Mouse (Mus musculus): ENCODE measurements around the gene Prim2. TPM values are rescaled to one million over a fixed set of nuclear protein-coding genes. Genes with fewer than 3 reads are reported as not detected.

Gene Prim2
- polyA plus RNA-seq, 1 experiment from 2014 or later = 39.1 TPM

DNA sequence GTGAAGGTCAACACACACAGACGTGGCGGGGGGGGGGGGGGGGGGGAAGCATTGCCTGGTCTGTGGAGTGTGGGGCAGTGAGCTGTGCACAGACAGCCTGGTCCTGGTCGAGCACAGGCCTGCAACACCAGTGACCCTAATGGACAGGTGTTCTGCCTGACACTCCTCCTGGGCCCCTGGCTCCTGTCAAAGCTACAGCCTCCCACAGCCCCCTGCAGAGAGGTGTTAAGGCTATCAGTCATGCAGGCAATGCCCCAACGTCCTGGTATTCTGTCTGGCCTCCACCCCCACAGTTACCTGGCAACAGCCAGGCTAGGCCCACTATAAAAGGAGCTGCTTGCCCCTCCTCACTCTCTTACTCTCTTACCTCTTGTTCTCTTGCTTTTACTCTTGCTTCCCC lies 10.8 kb upstream of the Prim2 start:
- Histone ChIP-seq H3K27ac (no peak overlapping the region), H3K36me3 (no peaks in the 10 kb centered on the region), H3K4me3 (replicated peaks) (no peak overlapping the region), H3K4me2 (no peak overlapping the region), H3K9me3 (replicated peaks) (no peaks in the 10 kb centered on the region), H3K27me3 (no peaks in the 10 kb centered on the region), H3K9ac (no peak overlapping the region), H3K4me1 (no peaks in the 10 kb centered on the region)
- WGBS = 35% methylated on average over 3 of the region's 4 CpGs
- ATAC-seq (replicated peaks; ENCODE audit: low FRiP score) = peak; percentile 70

DNA sequence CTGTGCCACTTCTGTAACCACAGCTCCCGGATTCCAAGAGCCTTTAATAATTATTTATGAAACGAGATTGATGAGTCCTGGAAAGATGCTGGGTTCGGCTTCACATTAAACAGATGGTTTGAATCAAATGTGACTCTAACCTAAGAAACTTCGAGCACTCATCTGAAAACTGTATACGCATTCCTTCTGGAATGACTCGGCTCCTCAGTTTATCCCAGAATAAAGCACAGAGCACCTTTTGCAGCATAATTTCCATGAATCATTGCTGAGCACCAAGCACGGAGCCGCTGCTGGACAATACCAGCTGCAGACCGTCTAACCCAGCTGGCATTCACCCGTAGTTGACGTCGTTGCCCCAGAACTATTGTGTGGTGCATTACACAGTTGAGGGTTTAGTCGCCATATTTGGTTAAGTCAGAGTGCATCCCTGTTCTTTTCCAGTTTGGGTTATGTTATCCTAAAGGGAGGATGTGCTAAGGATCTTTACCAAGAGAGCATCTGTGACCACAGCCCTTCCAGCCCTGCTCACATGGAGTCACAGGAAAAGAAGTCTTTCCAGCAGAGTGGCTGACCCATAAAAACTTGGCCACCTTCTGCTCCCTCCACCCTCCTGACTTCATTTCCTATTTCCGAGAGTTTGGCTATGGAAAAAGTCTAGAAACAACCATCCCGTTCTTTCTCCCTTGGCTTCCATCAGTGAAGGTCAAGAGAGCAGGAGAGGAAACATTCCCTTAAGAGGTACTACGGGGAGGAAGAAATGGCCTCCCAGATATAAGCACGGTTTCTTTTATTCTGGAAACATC lies 3.8 kb upstream of the Prim2 start:
- Histone ChIP-seq H3K4me2 (no peak overlapping the region), H3K9ac (no peak overlapping the region), H3K9me3 (replicated peaks) (no peaks in the 10 kb centered on the region), H3K27ac (no peak overlapping the region), H3K27me3 (no peaks in the 10 kb centered on the region), H3K4me3 (replicated peaks) (no peak overlapping the region), H3K36me3 (no peaks in the 10 kb centered on the region), H3K4me1 (peaks cover 11% of the 10 kb centered on the region)
- WGBS = 64% methylated on average over 17 of the region's 17 CpGs
- ATAC-seq (replicated peaks; ENCODE audit: low FRiP score) = no peak

DNA sequence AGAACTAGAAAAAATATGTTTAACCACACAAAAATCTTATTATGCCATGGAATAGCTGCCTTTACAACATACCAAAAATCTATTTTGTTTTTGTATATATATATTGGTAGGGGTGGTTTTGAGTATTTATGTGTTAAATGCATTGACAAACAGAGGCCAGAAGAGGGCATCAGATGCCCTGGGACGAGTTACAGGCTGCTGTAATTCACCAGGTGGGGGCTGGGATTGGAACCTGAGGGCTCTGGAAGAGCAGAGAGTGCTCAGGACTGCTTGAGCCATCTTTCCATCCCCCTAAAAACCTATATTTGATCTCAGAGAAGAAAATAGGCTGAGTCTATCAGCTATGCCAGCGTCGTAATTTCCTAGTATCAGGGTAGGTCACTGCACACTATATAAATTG lies 2.9 kb upstream of the Prim2 start:
- Histone ChIP-seq H3K36me3 (no peaks in the 10 kb centered on the region), H3K27ac (no peak overlapping the region), H3K9ac (no peak overlapping the region), H3K27me3 (no peaks in the 10 kb centered on the region), H3K4me1 (peaks cover 11% of the 10 kb centered on the region), H3K4me3 (replicated peaks) (no peak overlapping the region), H3K4me2 (no peak overlapping the region), H3K9me3 (replicated peaks) (no peaks in the 10 kb centered on the region)
- ATAC-seq (replicated peaks; ENCODE audit: low FRiP score) = no peak
- 22% methylated on average over 3 of the region's 3 CpGs for WGBS

DNA sequence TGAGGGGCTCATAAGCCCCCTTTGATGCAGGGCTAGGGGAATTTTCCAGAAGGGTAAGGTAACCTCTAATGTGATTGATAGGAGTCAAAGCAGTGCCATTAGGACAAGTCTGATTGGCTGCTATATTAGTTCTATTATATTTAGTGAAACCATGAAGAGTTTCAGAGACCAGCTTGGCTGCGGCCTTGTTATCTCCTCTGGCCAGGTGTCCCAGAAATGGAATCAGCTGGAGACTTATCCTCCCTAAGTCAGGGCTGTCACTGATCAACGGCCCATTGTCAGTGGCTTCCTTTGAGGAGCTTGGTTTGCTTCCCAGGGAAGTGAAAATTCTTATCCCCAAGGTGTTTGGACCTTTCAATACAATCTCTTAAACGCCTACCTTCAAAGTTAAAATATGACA lies 2.5 kb upstream of the Prim2 start:
- WGBS = 68% methylated on average over 3 of the region's 3 CpGs

DNA sequence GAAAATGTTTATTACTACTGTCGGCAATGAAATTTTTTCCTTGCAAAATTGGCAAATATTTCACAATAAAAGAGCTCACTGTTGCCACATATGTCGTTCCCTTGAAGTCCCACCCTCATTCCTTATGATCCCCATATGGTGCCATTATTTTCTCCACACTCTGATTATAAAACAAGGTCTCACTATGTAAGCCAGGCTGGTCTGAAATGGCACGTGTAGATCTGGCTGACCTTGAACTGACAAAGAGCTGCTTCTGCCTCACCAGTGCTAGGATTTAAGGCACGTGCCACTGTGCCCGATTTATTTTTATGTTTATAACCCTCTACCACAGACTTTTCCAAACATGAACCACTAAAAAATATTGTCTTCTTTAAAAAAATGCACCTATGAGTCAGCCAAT lies 1.8 kb upstream of the Prim2 start:
- no peak for ATAC-seq (replicated peaks; ENCODE audit: low FRiP score)
- H3K27me3 ChIP-seq = no peaks in the 10 kb centered on the region
- no peak overlapping the region for H3K27ac ChIP-seq
- WGBS = 74% methylated on average over 5 of the region's 5 CpGs
- H3K4me3 ChIP-seq (replicated peaks) = no peak overlapping the region
- H3K9me3 ChIP-seq (replicated peaks) = no peaks in the 10 kb centered on the region
- peaks cover 11% of the 10 kb centered on the region for H3K4me1 ChIP-seq
- no peak overlapping the region for H3K4me2 ChIP-seq
- H3K9ac ChIP-seq = no peak overlapping the region
- H3K36me3 ChIP-seq = peaks cover 6% of the 10 kb centered on the region

More for the DNA sequence above, 2.5 kb upstream of the Prim2 start:
- no peaks in the 10 kb centered on the region for H3K9me3 ChIP-seq (replicated peaks)
- no peak overlapping the region for H3K4me3 ChIP-seq (replicated peaks)
- no peaks in the 10 kb centered on the region for H3K36me3 ChIP-seq
- H3K27ac ChIP-seq = no peak overlapping the region
- no peak overlapping the region for H3K4me2 ChIP-seq
- H3K9ac ChIP-seq = no peak overlapping the region
- no peak for ATAC-seq (replicated peaks; ENCODE audit: low FRiP score)
- peaks cover 11% of the 10 kb centered on the region for H3K4me1 ChIP-seq
- H3K27me3 ChIP-seq = no peaks in the 10 kb centered on the region

DNA sequence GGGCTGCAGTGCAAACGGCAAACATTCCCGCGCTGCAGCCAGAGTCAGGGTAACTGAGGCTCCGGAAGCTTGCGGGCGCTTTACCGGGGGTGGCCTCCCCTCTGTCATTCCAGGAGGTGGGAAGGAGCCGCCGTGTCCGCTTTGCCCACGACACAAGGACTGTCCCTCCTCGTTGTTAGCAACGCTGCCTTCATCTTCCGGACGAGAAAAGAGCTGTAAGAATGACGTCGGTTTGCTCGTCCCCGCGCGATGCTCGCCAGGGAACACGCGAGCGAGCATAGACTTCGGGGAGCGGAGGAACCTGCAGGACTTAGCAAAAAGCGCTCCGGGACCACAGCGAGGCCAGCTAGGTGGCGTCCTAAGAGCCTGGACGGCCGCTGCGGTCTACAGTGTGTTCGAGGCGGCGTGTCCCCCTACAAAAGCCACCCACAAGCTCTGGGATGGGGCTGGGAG lies 595 bp upstream of the Prim2 start:
- peak overlapping the region; percentile 59 for H3K27ac ChIP-seq
- no peaks in the 10 kb centered on the region for H3K9me3 ChIP-seq (replicated peaks)
- H3K4me2 ChIP-seq = peak overlapping the region; percentile 81
- under 1% methylated on average over 37 of the region's 37 CpGs for WGBS
- peaks cover 15% of the 10 kb centered on the region for H3K36me3 ChIP-seq
- no peaks in the 10 kb centered on the region for H3K27me3 ChIP-seq
- H3K4me1 ChIP-seq = peaks cover 11% of the 10 kb centered on the region
- peak overlapping the region; percentile 84 for H3K4me3 ChIP-seq (replicated peaks)
- H3K9ac ChIP-seq = peak overlapping the region; percentile 63
- peak; percentile 79 for ATAC-seq (replicated peaks; ENCODE audit: low FRiP score)

DNA sequence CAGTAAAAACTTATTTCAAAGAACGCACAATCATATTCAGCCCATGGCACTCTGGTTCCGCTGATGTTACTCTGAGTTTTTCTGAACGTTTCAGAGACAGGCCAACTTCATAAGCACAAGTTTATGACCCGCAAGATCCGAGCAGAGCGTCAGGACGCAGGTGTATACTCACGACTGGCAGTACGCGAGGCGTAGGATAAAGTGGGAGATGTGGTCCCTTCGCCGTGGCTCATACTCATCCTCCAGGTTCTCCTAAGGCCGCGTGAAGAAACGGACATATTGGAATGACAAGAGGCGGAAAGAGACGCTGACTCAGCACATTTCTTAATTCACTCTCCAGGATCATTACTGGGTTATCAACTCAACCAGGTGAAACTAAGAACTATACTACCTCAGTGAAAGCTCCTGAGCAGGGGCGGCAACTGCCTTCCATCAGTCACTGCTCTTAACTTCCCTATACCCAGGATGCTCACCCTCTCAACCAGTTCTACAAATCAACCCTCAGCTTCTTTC lies 5.9 kb downstream of the Prim2 start:
- no peak overlapping the region for H3K4me2 ChIP-seq
- H3K9me3 ChIP-seq (replicated peaks) = no peaks in the 10 kb centered on the region
- H3K9ac ChIP-seq = no peak overlapping the region
- H3K27ac ChIP-seq = no peak overlapping the region
- H3K4me3 ChIP-seq (replicated peaks) = no peak overlapping the region
- ATAC-seq (replicated peaks; ENCODE audit: low FRiP score) = no peak
- H3K4me1 ChIP-seq = peaks cover 3% of the 10 kb centered on the region; the same call in 1 of the 2 replicates
- WGBS = 86% methylated on average over 19 of the region's 19 CpGs
- H3K36me3 ChIP-seq = peaks cover 49% of the 10 kb centered on the region
- H3K27me3 ChIP-seq = no peaks in the 10 kb centered on the region

DNA sequence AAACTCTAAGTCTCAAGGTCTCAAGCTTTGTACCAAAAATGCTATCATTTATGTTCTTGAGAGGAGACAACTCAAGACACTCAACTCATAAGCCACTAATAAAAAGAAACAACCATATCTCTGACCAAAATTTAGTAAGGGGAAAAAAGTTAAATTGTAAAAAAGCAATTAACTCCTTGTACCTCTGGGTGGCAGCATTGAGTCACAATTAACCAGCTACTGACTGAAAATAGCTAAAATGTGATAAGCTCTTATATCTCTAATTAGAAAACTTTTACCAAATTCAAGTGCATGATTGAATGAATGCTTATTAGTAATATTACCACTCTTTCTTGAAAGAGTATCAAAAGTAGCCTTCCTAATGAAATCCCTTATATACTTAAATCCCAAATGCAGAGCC lies 6.4 kb downstream of the Prim2 start:
- H3K4me1 ChIP-seq = no peaks in the 10 kb centered on the region
- peaks cover 49% of the 10 kb centered on the region for H3K36me3 ChIP-seq
- no peaks in the 10 kb centered on the region for H3K9me3 ChIP-seq (replicated peaks)
- no peak overlapping the region for H3K4me3 ChIP-seq (replicated peaks)
- H3K27ac ChIP-seq = no peak overlapping the region
- no peak overlapping the region for H3K4me2 ChIP-seq
- no peaks in the 10 kb centered on the region for H3K27me3 ChIP-seq
- ATAC-seq (replicated peaks; ENCODE audit: low FRiP score) = no peak
- no peak overlapping the region for H3K9ac ChIP-seq

DNA sequence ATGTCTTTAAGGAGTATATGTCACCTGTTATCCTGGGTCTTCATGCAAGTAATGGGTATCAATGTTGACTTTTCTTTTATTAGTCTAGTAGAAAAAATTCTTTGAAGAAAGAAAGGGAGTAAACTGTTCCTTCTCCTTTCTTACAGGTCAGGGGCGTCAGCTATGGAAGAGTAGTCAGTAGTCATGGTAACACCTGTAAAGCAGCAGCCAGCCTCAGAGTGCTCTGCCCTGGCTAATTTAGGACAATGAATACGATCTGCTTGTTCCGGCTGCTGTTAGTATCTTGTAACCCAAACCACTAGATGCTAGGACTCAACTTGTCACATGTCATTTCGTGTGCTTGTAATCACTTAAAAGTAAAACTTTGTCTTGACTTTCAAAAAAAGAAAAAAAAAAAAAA lies 11.3 kb downstream of the Prim2 start:
- Histone ChIP-seq H3K4me3 (replicated peaks) (no peak overlapping the region), H3K27me3 (no peaks in the 10 kb centered on the region), H3K4me1 (0 out of 2 replicates have a peak, but pooled peaks cover 6% of the 10 kb centered on the region), H3K27ac (0 out of 2 replicates have a peak overlapping the region, but pooled peaks have one; percentile 80), H3K9me3 (replicated peaks) (no peaks in the 10 kb centered on the region), H3K9ac (no peak overlapping the region), H3K4me2 (no peak overlapping the region), H3K36me3 (peaks cover 42% of the 10 kb centered on the region)
- ATAC-seq (replicated peaks; ENCODE audit: low FRiP score) = peak; percentile 93
- 31% methylated on average over 4 of the region's 4 CpGs for WGBS

DNA sequence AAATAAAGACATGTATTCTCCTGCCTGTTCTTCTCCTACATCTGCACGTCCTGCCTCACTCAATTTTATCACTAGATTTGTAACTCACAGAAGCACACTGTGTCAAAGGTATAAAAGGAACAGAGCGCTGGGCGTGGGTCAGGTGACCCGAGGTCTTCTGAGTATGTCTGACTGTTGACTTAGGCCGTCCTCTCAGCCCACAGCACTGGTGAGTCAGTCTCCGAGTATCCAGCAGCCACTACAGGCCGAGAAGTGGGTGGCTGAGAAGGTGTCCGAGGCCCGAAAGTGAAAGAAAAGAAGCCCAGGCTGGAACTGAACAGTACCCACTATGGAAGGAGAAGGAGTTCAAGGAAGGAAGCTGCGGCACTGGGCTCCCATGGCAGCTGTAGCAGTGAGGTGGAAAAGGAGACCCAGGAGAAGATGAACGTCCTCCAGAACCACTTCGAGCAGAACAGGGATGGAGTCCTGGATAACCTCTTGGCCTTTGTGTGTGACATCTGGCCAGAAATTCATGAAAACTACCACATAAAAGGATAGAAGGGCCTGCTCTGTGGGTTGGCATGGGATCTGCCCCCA lies 11.9 kb downstream of the Prim2 start:
- Histone ChIP-seq H3K27ac (peak overlapping the region; percentile 80), H3K4me2 (no peak overlapping the region), H3K36me3 (peaks cover 42% of the 10 kb centered on the region), H3K9ac (no peak overlapping the region), H3K4me1 (0 out of 2 replicates have a peak, but pooled peaks cover 6% of the 10 kb centered on the region), H3K27me3 (no peaks in the 10 kb centered on the region), H3K4me3 (replicated peaks) (no peak overlapping the region), H3K9me3 (replicated peaks) (no peaks in the 10 kb centered on the region)
- ATAC-seq (replicated peaks; ENCODE audit: low FRiP score) = peak; percentile 71
- WGBS = 57% methylated on average over 12 of the region's 12 CpGs

DNA sequence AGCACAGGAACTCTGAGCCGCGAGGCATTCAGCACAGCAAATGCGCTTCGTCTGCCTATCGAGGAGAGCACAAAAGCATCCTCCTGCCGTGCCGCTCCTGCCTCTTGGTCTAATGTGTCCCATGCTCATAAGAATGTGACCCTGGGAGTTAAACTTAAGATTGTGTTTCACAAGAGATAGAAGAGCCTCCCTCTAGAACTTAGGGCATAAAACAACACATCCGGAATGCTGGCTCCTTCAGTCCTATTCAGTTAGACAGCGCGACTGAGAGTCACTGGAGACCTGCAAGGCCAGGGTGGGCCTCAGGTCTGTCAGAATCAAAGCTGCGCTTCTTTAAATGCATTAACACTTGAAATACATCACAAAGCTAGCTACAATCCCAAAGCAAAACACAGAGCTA lies 18.7 kb downstream of the Prim2 start:
- no peak overlapping the region; the same call in 1 of the 2 replicates for H3K27ac ChIP-seq
- no peaks in the 10 kb centered on the region; the same call in 1 of the 2 replicates for H3K4me1 ChIP-seq
- WGBS = 72% methylated on average over 11 of the region's 11 CpGs
- ATAC-seq (replicated peaks; ENCODE audit: low FRiP score) = peak; percentile 54; the same call in 1 of the 2 replicates
- no peak overlapping the region for H3K4me3 ChIP-seq (replicated peaks)
- peaks cover 44% of the 10 kb centered on the region for H3K36me3 ChIP-seq
- H3K27me3 ChIP-seq = no peaks in the 10 kb centered on the region
- H3K9ac ChIP-seq = no peak overlapping the region
- no peak overlapping the region for H3K4me2 ChIP-seq
- H3K9me3 ChIP-seq (replicated peaks) = no peaks in the 10 kb centered on the region

DNA sequence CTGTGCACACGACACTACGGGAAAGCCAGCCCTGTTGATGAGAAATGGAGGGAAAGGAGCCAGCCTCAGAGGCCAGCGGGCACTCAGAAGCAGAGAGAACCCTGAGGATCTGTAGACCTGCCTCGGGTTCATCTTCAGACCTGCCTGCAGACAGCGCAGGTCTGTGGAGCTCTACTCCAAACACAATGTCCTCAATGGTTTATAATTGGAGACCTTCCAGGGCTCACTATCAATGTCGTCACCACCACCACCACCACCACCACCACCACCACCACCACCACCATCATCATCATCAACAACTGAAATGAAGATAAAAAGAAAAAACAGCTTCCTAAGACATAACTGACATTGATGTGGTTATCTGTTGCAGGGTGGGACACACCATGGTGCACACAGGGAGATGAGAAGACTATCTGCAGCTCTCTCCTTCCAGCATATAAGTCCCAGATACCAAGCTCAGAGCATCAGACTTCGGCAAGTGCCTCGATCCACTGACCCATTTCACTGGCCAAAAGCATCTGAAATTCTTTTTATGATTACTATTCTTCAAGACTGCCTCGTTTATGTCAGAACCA lies 20.0 kb downstream of the Prim2 start:
- Histone ChIP-seq H3K4me3 (replicated peaks) (no peak overlapping the region), H3K4me2 (no peak overlapping the region), H3K9me3 (replicated peaks) (no peaks in the 10 kb centered on the region), H3K27ac (no peak overlapping the region), H3K36me3 (peaks cover 43% of the 10 kb centered on the region), H3K9ac (no peak overlapping the region), H3K27me3 (no peaks in the 10 kb centered on the region), H3K4me1 (no peaks in the 10 kb centered on the region; the same call in 1 of the 2 replicates)
- 89% methylated on average over 9 of the region's 9 CpGs for WGBS
- no peak for ATAC-seq (replicated peaks; ENCODE audit: low FRiP score)
